Mouse (Mus musculus) spleen, adult 2 months (tissue): ENCODE measurements around the gene Abcd3.

Experiments
- CTCF ChIP-seq: fragments of 200-500 bp; IDR thresholded peaks from 2 replicates; pipeline ENCODE4 v1.5.1; 2011; ENCODE audit warnings: mild to moderate bottlenecking, inconsistent platforms; ENCODE audit not compliant: insufficient read depth, insufficient read length, insufficient replicate concordance; ENCODE audit errors: extremely low read depth
- POLR2A ChIP-seq: fragments of 200-500 bp; IDR thresholded peaks from 2 replicates; pipeline ENCODE4 v1.6.1; 2011; ENCODE audit warnings: low read depth, low read length, inconsistent platforms

DNA sequence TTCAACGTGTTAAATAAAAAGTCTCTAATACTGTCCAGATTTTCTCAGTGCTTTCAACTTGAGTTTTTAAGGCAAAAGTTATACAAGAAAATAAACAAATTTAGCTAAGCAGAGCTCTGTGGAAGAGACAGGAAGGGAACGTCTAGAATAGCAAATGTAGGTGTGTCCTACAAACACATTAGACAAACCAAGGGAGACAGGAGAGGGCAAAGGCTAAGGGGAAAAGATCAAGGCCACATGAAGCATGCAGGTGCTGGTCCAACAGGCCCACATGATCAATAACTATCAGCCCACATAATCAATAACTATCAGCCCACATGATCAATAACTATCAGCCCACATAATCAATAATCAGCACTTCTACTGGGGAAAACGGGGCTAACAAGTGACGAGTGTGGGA, 22.9 kb downstream of the Abcd3 start:
- TF ChIP-seq CTCF (no peak), POLR2A (no peak)
